Mouse (Mus musculus) limb, embryonic 10.5 days (tissue): ENCODE results near the gene Gm10272. TPM values are rescaled to one million over a fixed set of nuclear protein-coding genes. Genes with fewer than 3 reads are reported as not detected.
"Not testable (repeated sequence)": the region's sequence is repeated elsewhere in the genome, so short reads cannot be mapped to it uniquely, and the experiment has no call there.

Source experiments
- DNase-seq: peaks from one replicate; pipeline ENCODE4 v3.0.0-alpha.2; 2017; ENCODE audit warnings: low spot score
- H3K27ac ChIP-seq: fragments of 300-500 bp; sonication (generic); 2 replicates; pipeline ENCODE4 v1.5.1; 2016; ENCODE audit warnings: mild to moderate bottlenecking
- H3K27me3 ChIP-seq: fragments of 300-500 bp; sonication (generic); 2 replicates; pipeline ENCODE4 v1.6.1; 2016; ENCODE audit warnings: low read depth, mild to moderate bottlenecking; ENCODE audit not compliant: poor library complexity, severe bottlenecking
- H3K36me3 ChIP-seq: fragments of 300-500 bp; sonication (generic); 2 replicates; pipeline ENCODE4 v1.6.1; 2016; ENCODE audit warnings: mild to moderate bottlenecking, moderate library complexity
- H3K4me1 ChIP-seq: fragments of 300-500 bp; sonication (generic); 2 replicates; pipeline ENCODE4 v1.6.1; 2016
- H3K4me3 ChIP-seq: fragments of 300-500 bp; sonication (generic); 2 replicates; pipeline ENCODE4 v1.5.1; 2016; ENCODE audit warnings: mild to moderate bottlenecking, moderate library complexity
- H3K9me3 ChIP-seq: fragments of 300-500 bp; sonication (generic); replicated peaks from 2 replicates; pipeline ENCODE4 v1.6.1; 2016; ENCODE audit warnings: mild to moderate bottlenecking
- WGBS: fragments of 180-500 bp; shearing (Covaris S2); methylation state at CpG from one replicate; pipeline ENCODE4 v1.1.7; 2016; 5-methylcytosine and 5-hydroxymethylcytosine counted together
- polyA plus RNA-seq: library from polyadenylated mRNA; unstranded; fragments of >200 nt; fragmentation: Nextera tagmentation; extraction: Ambion mirVana; gene quantifications from 2 replicates; pipeline ENCODE4 v1.2.1, GENCODE M21; 2016

Gene Gm10272
- polyA plus RNA-seq, 1 experiment from 2014 or later: not detected

- 49% methylated on average over 5 of the region's 5 CpGs for whole genome bisulfite sequencing
- not testable (repeated sequence) for H3K36me3 ChIP-seq, H3K4me3 ChIP-seq, DNase-seq, H3K9me3 ChIP-seq, H3K27me3 ChIP-seq
- Histone ChIP-seq H3K27ac (peak within 1 kb of the TSS; percentile 59; the same call in 1 of the 2 replicates), H3K4me1 (peaks cover 35% of the 10 kb centered on the region)
Observed at GRCm38 (mm10) chr10:77741924-77742688, 35.7 kb downstream of the Gm10272 start, which contains the start of gene Gm18596. Gene Gm18596, minus strand, starts transcription at chr10:77742638.

DNA sequence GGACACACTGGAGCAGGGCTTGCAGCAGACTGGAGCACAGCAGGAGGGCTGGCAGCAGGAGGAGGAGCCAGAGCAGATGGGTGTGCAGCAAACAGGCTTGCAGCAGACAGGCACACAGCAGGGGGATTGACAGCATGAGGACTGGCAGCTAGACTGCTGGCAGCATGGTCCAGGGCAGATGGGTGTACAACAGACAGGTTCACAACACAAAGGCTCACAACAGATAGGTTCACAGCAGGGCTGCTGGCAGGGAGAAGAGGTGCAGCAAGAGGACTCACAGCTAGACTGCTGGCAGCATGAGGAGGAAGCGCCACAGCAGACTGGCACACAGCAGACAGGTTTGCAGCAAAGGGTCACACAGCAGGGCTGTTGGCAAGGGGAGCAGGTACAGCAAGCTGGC, 44.3 kb downstream of the Gm10272 start:
- not testable (repeated sequence) for DNase-seq, H3K36me3 ChIP-seq
- WGBS: 82% methylated on average over 1 of the region's 1 CpGs

GRCm38 (mm10) chr10:77751254-77751653, 44.8 kb downstream of the Gm10272 start, which contains the start of gene Gm9736:
Gene Gm9736, minus strand, starts transcription at chr10:77751354.
- DNase-seq, H3K4me3 ChIP-seq, H3K27me3 ChIP-seq, H3K9me3 ChIP-seq, H3K36me3 ChIP-seq: not testable (repeated sequence)
- Histone ChIP-seq H3K4me1 (peaks cover 26% of the 10 kb centered on the region), H3K27ac (peak within 1 kb of the TSS; percentile 46)
- 42% methylated on average over 1 of the region's 1 CpGs for WGBS

More for the DNA sequence above, 44.3 kb downstream of the Gm10272 start:
- not testable (repeated sequence) for H3K27me3 ChIP-seq, H3K9me3 ChIP-seq, H3K4me3 ChIP-seq
- Histone ChIP-seq H3K27ac (peak overlapping the region; percentile 46; the same call in 1 of the 2 replicates), H3K4me1 (peaks cover 26% of the 10 kb centered on the region)

- 67% methylated on average over 3 of the region's 3 CpGs for WGBS
- peaks cover 26% of the 10 kb centered on the region for H3K4me1 ChIP-seq
- not testable (repeated sequence) for H3K36me3 ChIP-seq, H3K9me3 ChIP-seq, H3K27ac ChIP-seq, H3K4me3 ChIP-seq, H3K27me3 ChIP-seq, DNase-seq
Observed at GRCm38 (mm10) chr10:77752312-77752711, 45.9 kb downstream of the Gm10272 start.

DNA sequence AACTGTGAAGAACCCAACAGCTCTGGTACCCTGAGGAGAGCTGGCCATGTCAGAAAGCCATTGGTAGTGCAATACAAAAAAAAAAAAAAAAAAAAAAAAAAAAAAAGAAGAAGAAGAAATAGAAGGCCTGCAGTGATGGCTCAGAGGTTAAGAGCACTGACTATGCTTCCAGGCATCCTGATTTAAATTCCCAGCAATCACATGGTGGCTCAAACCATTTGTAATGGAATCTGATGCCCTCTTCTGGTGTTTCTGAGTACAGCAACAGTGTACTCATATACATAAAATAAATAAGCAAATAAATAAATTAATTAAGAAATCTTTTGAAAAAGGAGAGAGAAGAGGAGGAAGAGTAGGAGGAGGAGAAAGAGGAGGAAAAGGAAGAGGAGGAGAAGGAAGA, 47.0 kb downstream of the Gm10272 start:
- Histone ChIP-seq H3K4me3 (no peak overlapping the region), H3K4me1 (peaks cover 26% of the 10 kb centered on the region), H3K27me3 (no peaks in the 10 kb centered on the region), H3K36me3 (no peaks in the 10 kb centered on the region), H3K27ac (no peak overlapping the region), H3K9me3 (no peaks in the 10 kb centered on the region)
- DNase-seq: no peak

Other genes with a start within 250 kb of the Gm10272 start
- gene Fam207a, start 190.8 kb upstream of the Gm10272 start, polyA plus RNA-seq: 51.0 and 51.8 TPM in 2 replicates
- gene Itgb2, start 176.4 kb upstream of the Gm10272 start, polyA plus RNA-seq: 0.75 and 0.85 TPM in 2 replicates
- 64.0 and 73.7 TPM in 2 replicates for gene Pttg1ip, start 124.9 kb upstream of the Gm10272 start, polyA plus RNA-seq
- gene Sumo3, start 100.5 kb upstream of the Gm10272 start, polyA plus RNA-seq: 400 and 420 TPM in 2 replicates
- 1.6 and 1.7 TPM in 2 replicates for gene Gm49325, start 100.4 kb upstream of the Gm10272 start, polyA plus RNA-seq
- gene Ube2g2, start 84.4 kb upstream of the Gm10272 start, polyA plus RNA-seq: 98.4 and 104 TPM in 2 replicates
- 0.59 and 0.74 TPM in 2 replicates for gene Tspear, start 20.1 kb upstream of the Gm10272 start, polyA plus RNA-seq
- gene Gm19402, start 15.9 kb upstream of the Gm10272 start, polyA plus RNA-seq: not detected in 2 replicates
- not detected in 2 replicates for gene Gm9508, start 9.4 kb upstream of the Gm10272 start, polyA plus RNA-seq
- gene Gm10024, start 4.8 kb downstream of the Gm10272 start, polyA plus RNA-seq: not detected in 2 replicates
- not detected in 2 replicates for gene Gm10142, start 9.2 kb downstream of the Gm10272 start, polyA plus RNA-seq
- gene Krtap12-1, start 14.0 kb downstream of the Gm10272 start, polyA plus RNA-seq: not detected in 2 replicates
- gene Gm10100, start 19.9 kb downstream of the Gm10272 start, polyA plus RNA-seq: not detected in 2 replicates
- gene Gm18596, start 36.0 kb downstream of the Gm10272 start, polyA plus RNA-seq: not detected in 2 replicates
- gene Gm9736, start 44.7 kb downstream of the Gm10272 start, polyA plus RNA-seq: not detected in 2 replicates
- gene Gm3233, start 53.1 kb downstream of the Gm10272 start, polyA plus RNA-seq: not detected in 2 replicates
- gene Gm3238, start 64.7 kb downstream of the Gm10272 start, polyA plus RNA-seq: not detected in 2 replicates
- gene Gm7138, start 70.3 kb downstream of the Gm10272 start, polyA plus RNA-seq: not detected in 2 replicates
- not detected in 2 replicates for gene Gm3250, start 75.9 kb downstream of the Gm10272 start, polyA plus RNA-seq
- gene Gm7137, start 81.6 kb downstream of the Gm10272 start, polyA plus RNA-seq: not detected in 2 replicates
- gene Gm9639, start 88.5 kb downstream of the Gm10272 start, polyA plus RNA-seq: not detected in 2 replicates
- gene Gm19668, start 92.5 kb downstream of the Gm10272 start, polyA plus RNA-seq: not detected in 2 replicates
- gene Gm9507, start 105.2 kb downstream of the Gm10272 start, polyA plus RNA-seq: not detected in 2 replicates
- not detected in 2 replicates for gene Gm2696, start 108.1 kb downstream of the Gm10272 start, polyA plus RNA-seq
- not detected in 2 replicates for gene Krtap10-4, start 120.5 kb downstream of the Gm10272 start, polyA plus RNA-seq
- gene Krtap10-10, start 129.3 kb downstream of the Gm10272 start, polyA plus RNA-seq: not detected in 2 replicates
- not detected in 2 replicates for gene Gm36176, start 140.2 kb downstream of the Gm10272 start, polyA plus RNA-seq
- gene Gm10318, start 146.2 kb downstream of the Gm10272 start, polyA plus RNA-seq: not detected in 2 replicates
- gene Gm3285, start 155.3 kb downstream of the Gm10272 start, polyA plus RNA-seq: not detected in 2 replicates
- 1.5 and 1.7 TPM in 2 replicates for gene Lrrc3, start 195.9 kb downstream of the Gm10272 start, polyA plus RNA-seq